Mouse (Mus musculus) brown adipose tissue, adult 24 weeks (tissue): ENCODE data around the gene Mnt. TPM values are rescaled to one million over a fixed set of nuclear protein-coding genes. Genes with fewer than 3 reads are reported as not detected.

ENCODE experiments used
- H3K27ac ChIP-seq: fragments of 200-500 bp; replicated peaks from 2 replicates; pipeline ENCODE4 v1.5.1; 2012; ENCODE audit warnings: low read depth, mild to moderate bottlenecking, low read length
- H3K4me1 ChIP-seq: fragments of 200-500 bp; 2 replicates; pipeline ENCODE4 v1.6.1; 2012; ENCODE audit warnings: low read length, mixed read lengths; ENCODE audit not compliant: control insufficient read depth, insufficient read depth, insufficient read length
- H3K4me3 ChIP-seq: fragments of 200-500 bp; 2 replicates; pipeline ENCODE4 v1.5.1; 2012; ENCODE audit warnings: low read depth, mild to moderate bottlenecking, low read length, moderate library complexity; ENCODE audit not compliant: insufficient read depth
- polyA plus RNA-seq: library from polyadenylated mRNA; stranded (reverse); fragments of >200 nt; gene quantifications from 2 replicates; pipeline ENCODE4 v1.2.4, GENCODE M21; 2012; ENCODE audit not compliant: missing spikeins, insufficient read depth, insufficient read length

The Mnt gene
- polyA plus RNA-seq, 1 experiment = 5.6 TPM

GRCm38 (mm10) chr11:74827791-74828403 lies 2.8 kb upstream of the Mnt start:
- H3K4me3 ChIP-seq = no peak overlapping the region
- H3K27ac ChIP-seq = 0 out of 2 replicates have a peak overlapping the region, but pooled peaks have one; percentile 46
- peaks cover 7% of the 10 kb centered on the region for H3K4me1 ChIP-seq

- peaks cover 8% of the 10 kb centered on the region for H3K4me1 ChIP-seq
- 0 out of 2 replicates have a peak overlapping the region, but pooled peaks have one; percentile 14 for H3K27ac ChIP-seq
- H3K4me3 ChIP-seq = no peak overlapping the region
Observed at GRCm38 (mm10) chr11:74828404-74828931, 2.3 kb upstream of the Mnt start.

GRCm38 (mm10) chr11:74828965-74829550 lies 1.7 kb upstream of the Mnt start:
- H3K4me3 ChIP-seq = 0 out of 2 replicates have a peak overlapping the region, but pooled peaks have one; percentile 66
- H3K27ac ChIP-seq = peak overlapping the region; percentile 97; the same call in 1 of the 2 replicates
- H3K4me1 ChIP-seq = peaks cover 13% of the 10 kb centered on the region

GRCm38 (mm10) chr11:74829812-74830211 lies 908 bp upstream of the Mnt start:
- peak overlapping the region; percentile 97 for H3K27ac ChIP-seq
- peaks cover 17% of the 10 kb centered on the region for H3K4me1 ChIP-seq
- peak overlapping the region; percentile 66 for H3K4me3 ChIP-seq

GRCm38 (mm10) chr11:74831191-74831605 lies 478 bp downstream of the Mnt start:
- Histone ChIP-seq H3K4me1 (peaks cover 17% of the 10 kb centered on the region), H3K27ac (peak overlapping the region; percentile 52), H3K4me3 (peak overlapping the region; percentile 77)

- H3K4me3 ChIP-seq = peak overlapping the region; percentile 77
- peak overlapping the region; percentile 52 for H3K27ac ChIP-seq
- peaks cover 17% of the 10 kb centered on the region for H3K4me1 ChIP-seq
Observed at GRCm38 (mm10) chr11:74831606-74832451, 1.1 kb downstream of the Mnt start.

- Histone ChIP-seq H3K4me1 (peaks cover 17% of the 10 kb centered on the region), H3K4me3 (peak overlapping the region; percentile 48), H3K27ac (peak overlapping the region; percentile 52)
Observed at GRCm38 (mm10) chr11:74832503-74833143, 1.9 kb downstream of the Mnt start.

- peaks cover 17% of the 10 kb centered on the region for H3K4me1 ChIP-seq
- H3K27ac ChIP-seq = peak overlapping the region; percentile 47; the same call in 1 of the 2 replicates
- no peak overlapping the region for H3K4me3 ChIP-seq
Observed at GRCm38 (mm10) chr11:74833536-74834358, 3.0 kb downstream of the Mnt start.

GRCm38 (mm10) chr11:74834359-74834638 lies 3.6 kb downstream of the Mnt start:
- Histone ChIP-seq H3K27ac (peak overlapping the region; percentile 47), H3K4me3 (no peak overlapping the region), H3K4me1 (peaks cover 19% of the 10 kb centered on the region)

GRCm38 (mm10) chr11:74834650-74835277 lies 4.0 kb downstream of the Mnt start:
- H3K4me3 ChIP-seq = no peak overlapping the region
- peaks cover 20% of the 10 kb centered on the region for H3K4me1 ChIP-seq
- peak overlapping the region; percentile 47 for H3K27ac ChIP-seq

- H3K27ac ChIP-seq = no peak overlapping the region
- no peak overlapping the region for H3K4me3 ChIP-seq
- H3K4me1 ChIP-seq = peaks cover 20% of the 10 kb centered on the region
Observed at GRCm38 (mm10) chr11:74835593-74836224, 5.0 kb downstream of the Mnt start.

- no peak overlapping the region for H3K27ac ChIP-seq
- H3K4me3 ChIP-seq = no peak overlapping the region
- H3K4me1 ChIP-seq = peaks cover 23% of the 10 kb centered on the region
Observed at GRCm38 (mm10) chr11:74836225-74837055, 5.7 kb downstream of the Mnt start.
